Comparison of ENCODE assay signal across 8 mouse cellular contexts in genomic region chr10:60885348-60886275, GRCm38 (mm10). TPM values are rescaled to one million over a fixed set of nuclear protein-coding genes. Genes with fewer than 3 reads are reported as not detected.
A peak's percentile ranks its signal among the peaks of the same experiment; 100 is the strongest.
DNase-seq lines count a peak whose midpoint lies in the region; ATAC-seq and TF ChIP-seq lines count a peak whose summit lies in the region.

No protein-coding gene starts in this region.

- peak; percentile 73 for ATAC-seq in lung, embryonic 14.5 days (ENCODE audit: insufficient read depth)
- ATAC-seq in forebrain, embryonic 13.5 days, result peak; percentile 95

- no peaks in the 10 kb centered on the region for H3K36me3 ChIP-seq in lung, embryonic 14.5 days (ENCODE audit: insufficient read depth)
- H3K36me3 ChIP-seq in forebrain, embryonic 13.5 days (ENCODE audit: poor library complexity, severe bottlenecking), result no peaks in the 10 kb centered on the region

- H3K4me2 ChIP-seq in lung, embryonic 14.5 days, result peak overlapping the region; percentile 35; the same call in 1 of the 2 replicates
- H3K4me2 ChIP-seq in forebrain, embryonic 13.5 days, result peak overlapping the region; percentile 53

- TF ChIP-seq CTCF in lung, embryonic 14.5 days (IDR thresholded peaks at IDR 0.05; ENCODE audit: low read depth), result no peak
- no peak for TF ChIP-seq CTCF in cerebellum, adult 2 months (IDR thresholded peaks at IDR 0.05; ENCODE audit: borderline replicate concordance, insufficient read depth, low read depth, low read length)

- no peak overlapping the region for H3K27ac ChIP-seq in lung, embryonic 14.5 days (ENCODE audit: low read depth)
- H3K27ac ChIP-seq in forebrain, embryonic 13.5 days, result peak overlapping the region; percentile 63
- no peak overlapping the region for H3K27ac ChIP-seq in cerebellum, adult 2 months (ENCODE audit: insufficient read depth, low read length)

- H3K27me3 ChIP-seq in lung, embryonic 14.5 days (ENCODE audit: insufficient read depth, low read length), result no peaks in the 10 kb centered on the region
- H3K27me3 ChIP-seq in forebrain, embryonic 13.5 days, result no peaks in the 10 kb centered on the region
- H3K27me3 ChIP-seq in cerebellum, adult 2 months (ENCODE audit: control insufficient read depth, insufficient read depth, low read length), result no peaks in the 10 kb centered on the region; the same call in 1 of the 2 replicates

- no peak overlapping the region for H3K9ac ChIP-seq in lung, embryonic 14.5 days
- peak overlapping the region; percentile 30; the same call in 1 of the 2 replicates for H3K9ac ChIP-seq in forebrain, embryonic 13.5 days

- H3K9me3 ChIP-seq in lung, embryonic 14.5 days (ENCODE audit: low read depth, low read length), result no peaks in the 10 kb centered on the region
- H3K9me3 ChIP-seq in forebrain, embryonic 13.5 days (replicated peaks), result no peaks in the 10 kb centered on the region

- no peaks in the 10 kb centered on the region for H3K4me1 ChIP-seq in lung, embryonic 14.5 days (ENCODE audit: insufficient read depth)
- peaks cover 20% of the 10 kb centered on the region for H3K4me1 ChIP-seq in forebrain, embryonic 13.5 days
- H3K4me1 ChIP-seq in cerebellum, adult 2 months (ENCODE audit: control insufficient read depth, insufficient read depth, low read length), result peaks cover 2% of the 10 kb centered on the region; the same call in 1 of the 2 replicates

- no peak overlapping the region for H3K4me3 ChIP-seq in lung, embryonic 14.5 days (ENCODE audit: low read depth, low read length)
- H3K4me3 ChIP-seq in forebrain, embryonic 13.5 days, result peak overlapping the region; percentile 28
- H3K4me3 ChIP-seq in cerebellum, adult 2 months (replicated peaks; ENCODE audit: insufficient read depth, low read depth, low read length), result no peak overlapping the region

- TF ChIP-seq POLR2A in cerebellum, adult 2 months (IDR thresholded peaks at IDR 0.05; ENCODE audit: borderline replicate concordance, insufficient read depth, low read length), result no peak

- DNase-seq in lung, embryonic 14.5 days, result peak; percentile 44
- no peak for DNase-seq in lung, postnatal 14 days
- peak; percentile 22 for DNase-seq in liver
- peak; percentile 71 for DNase-seq in retina, embryonic 14.5 days (ENCODE audit: low spot score)
- DNase-seq in spleen, postnatal 10 days (ENCODE audit: low spot score in 2 of 2), result no peak
- DNase-seq in cerebellum, adult 2 months, result no peak
- no peak for DNase-seq in right cerebral cortex, adult 18-20 months

- WGBS in lung, embryonic 14.5 days, result 18% methylated on average over 25 of the region's 25 CpGs
- 21% methylated on average over 25 of the region's 25 CpGs for WGBS in forebrain, embryonic 13.5 days
- WGBS in cerebellum, adult 2 months, result 33% methylated on average over 25 of the region's 25 CpGs

RNA-seq across cellular contexts. Expression of gene Unc5b, which starts 54.2 kb away (rescaled TPM):
- polyA plus RNA-seq in lung, embryonic 14.5 days (2014; fragmentation: Nextera tagmentation; extraction: Ambion mirVana), result 6.6 TPM in 2 replicates
- 2.3 and 2.8 TPM in 2 replicates for polyA plus RNA-seq in forebrain, embryonic 13.5 days (2015; fragmentation: Nextera tagmentation; extraction: Ambion mirVana)
- polyA plus RNA-seq in cerebellum, adult 2 months (2012; rRNA removed), result 44.4 and 44.8 TPM in 2 replicates

Comparison
In these comparisons a context has a peak if more than half of its experiments do, and no peak if none do; other contexts are left out.
1. DNase-seq: peak in lung, embryonic 14.5 days (single experiment), liver (single experiment) and retina, embryonic 14.5 days (single experiment); none in lung, postnatal 14 days (single experiment), spleen, postnatal 10 days (0 of 2), cerebellum, adult 2 months (0 of 2) and right cerebral cortex, adult 18-20 months (single experiment).